Mouse (Mus musculus): ENCODE results near the gene Olfr816.
"Not testable (repeated sequence)": the region's sequence is repeated elsewhere in the genome, so short reads cannot be mapped to it uniquely, and the experiment has no call there.

Gene Olfr816

GRCm38 (mm10) chr10:129915497-129915896 is at the start of gene Olfr816:
TSS of gene Olfr816 (minus strand) at chr10:129915597.
- no peak for DNase-seq (ENCODE audit: low read depth)

DNA sequence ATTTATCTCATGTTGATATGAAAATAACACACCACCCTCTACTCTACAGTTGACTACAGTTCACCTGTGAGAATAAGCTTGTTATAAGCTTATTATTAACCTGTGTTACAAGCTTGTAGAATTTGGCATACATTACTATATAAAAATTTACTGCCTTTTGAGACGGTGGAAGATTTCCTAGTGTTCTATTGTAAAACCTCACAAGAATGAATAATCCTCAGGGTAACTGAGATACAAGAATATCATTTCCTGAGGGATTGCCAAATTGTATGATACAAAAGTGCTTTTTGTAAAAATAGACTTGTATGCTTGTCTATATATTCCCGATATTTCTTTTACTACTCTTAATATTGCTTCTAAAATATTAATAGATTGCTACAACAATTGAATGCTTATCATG is 33.6 kb upstream of the Olfr816 start, which contains the start of gene Olfr818:
Olfr818 (minus strand) TSS at position 101 of the 400 bp plus-strand sequence.
- no peak for DNase-seq (ENCODE audit: low read depth)

DNA sequence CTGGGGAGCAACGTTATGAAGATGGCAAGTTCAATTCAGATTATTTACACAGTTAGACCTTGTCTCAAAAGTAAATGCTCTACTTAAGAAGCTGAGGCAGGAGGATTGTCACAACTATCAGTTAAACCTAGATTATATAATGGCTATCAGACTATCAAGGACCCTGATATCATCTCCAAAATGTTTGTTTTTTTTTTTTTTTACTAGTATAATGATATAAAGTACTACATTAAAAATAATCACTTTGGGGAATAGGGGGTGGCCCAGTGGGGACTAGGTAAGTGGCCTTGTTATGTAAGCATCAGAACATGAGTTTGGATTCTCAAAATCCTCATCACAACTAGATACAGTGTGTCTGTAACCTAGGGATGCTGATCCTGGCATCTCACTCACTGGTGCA is 9.6 kb downstream of the Olfr816 start, which contains the start of gene Olfr815:
Olfr815 (minus strand) TSS at position 101 of the 400 bp plus-strand sequence.
- not testable (repeated sequence) for DNase-seq (ENCODE audit: low read depth)

GRCm38 (mm10) chr10:129885934-129886333 is 29.5 kb downstream of the Olfr816 start:
- DNase-seq (ENCODE audit: low read depth), result no peak

- not testable (repeated sequence) for DNase-seq (ENCODE audit: low read depth)
Observed at GRCm38 (mm10) chr10:129885496-129885895, 29.9 kb downstream of the Olfr816 start.

DNA sequence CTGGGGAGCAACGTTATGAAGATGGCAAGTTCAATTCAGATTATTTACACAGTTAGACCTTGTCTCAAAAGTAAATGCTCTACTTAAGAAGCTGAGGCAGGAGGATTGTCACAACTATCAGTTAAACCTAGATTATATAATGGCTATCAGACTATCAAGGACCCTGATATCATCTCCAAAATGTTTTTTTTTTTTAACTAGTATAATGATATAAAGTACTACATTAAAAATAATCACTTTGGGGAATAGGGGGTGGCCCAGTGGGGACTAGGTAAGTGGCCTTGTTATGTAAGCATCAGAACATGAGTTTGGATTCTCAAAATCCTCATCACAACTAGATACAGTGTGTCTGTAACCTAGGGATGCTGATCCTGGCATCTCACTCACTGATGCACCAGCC is 35.6 kb downstream of the Olfr816 start, which contains the start of gene Olfr814:
Olfr814 (minus strand) TSS at position 101 of the 400 bp plus-strand sequence.
- DNase-seq (ENCODE audit: low read depth), result not testable (repeated sequence)
